Mouse (Mus musculus) right cerebral cortex, postnatal 4 days (tissue): ENCODE measurements around the gene Olfr205.
"Not testable (repeated sequence)": the region's sequence is repeated elsewhere in the genome, so short reads cannot be mapped to it uniquely, and the experiment has no call there.

Experiments used
- DNase-seq: peaks from one replicate; pipeline ENCODE4 v3.0.0-alpha.2; 2022

Olfr205 gene

DNA sequence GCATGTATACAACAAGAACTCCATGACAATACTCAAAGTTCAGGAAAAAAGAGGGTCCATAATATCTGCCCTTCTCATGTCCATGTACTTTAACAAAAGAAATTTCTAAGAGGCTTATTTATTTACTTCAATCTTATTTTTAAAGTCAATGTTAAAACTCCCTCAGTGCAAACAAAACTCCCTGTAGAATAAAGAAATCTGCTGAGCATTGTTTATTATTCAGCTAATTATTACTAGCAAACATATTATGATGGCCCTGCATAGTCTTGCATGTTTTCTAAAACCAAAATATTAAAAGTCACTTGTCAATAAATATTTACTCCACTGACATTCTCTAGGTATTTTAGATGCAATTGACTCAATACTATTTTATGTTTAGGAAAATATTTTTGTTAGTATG is at the start of gene Olfr205:
Olfr205 (minus strand) TSS at position 101 of the 400 bp plus-strand sequence.
- DNase-seq = no peak

DNA sequence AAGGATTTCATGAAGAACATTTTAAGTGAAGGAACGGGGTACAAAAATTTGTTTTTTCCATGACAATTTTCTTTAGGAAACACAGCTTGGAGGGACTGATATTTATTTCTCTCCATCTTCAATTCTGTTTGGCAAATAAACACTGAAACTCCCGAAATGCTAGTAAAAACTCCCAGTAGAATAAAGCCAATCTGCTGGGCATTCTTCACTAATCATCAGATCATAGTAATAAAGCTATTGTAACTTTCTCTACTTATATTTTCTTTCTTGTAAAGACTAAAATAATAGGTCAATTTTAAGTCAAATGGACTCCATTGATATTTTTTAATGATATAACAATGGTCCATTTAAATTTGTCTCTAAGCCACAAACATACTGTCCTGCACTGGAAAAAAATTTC is 33.0 kb upstream of the Olfr205 start, which contains the start of gene Olfr209:
Olfr209 (minus strand) TSS at position 101 of the 400 bp plus-strand sequence.
- no peak for DNase-seq

DNA sequence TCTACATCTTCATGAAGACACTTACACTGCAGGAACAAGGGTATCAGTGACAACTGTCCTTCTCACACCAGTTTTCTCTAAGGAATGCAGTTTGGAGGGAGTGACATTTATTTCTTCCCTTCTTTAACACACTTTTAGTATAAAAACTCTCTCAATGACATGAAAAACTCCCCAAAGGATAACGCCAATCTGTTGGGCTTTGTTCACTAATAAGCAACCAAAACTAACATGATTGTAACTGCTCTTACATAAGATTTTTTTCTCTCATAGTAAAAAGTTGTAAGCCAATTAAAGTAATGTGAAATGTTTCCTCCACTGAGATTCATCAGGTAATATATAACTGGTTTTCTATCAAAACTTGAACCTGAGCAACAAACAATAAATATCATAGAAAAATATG is 18.2 kb upstream of the Olfr205 start, which contains the start of gene Olfr206:
Olfr206 (minus strand) TSS at position 101 of the 400 bp plus-strand sequence.
- no peak for DNase-seq

DNA sequence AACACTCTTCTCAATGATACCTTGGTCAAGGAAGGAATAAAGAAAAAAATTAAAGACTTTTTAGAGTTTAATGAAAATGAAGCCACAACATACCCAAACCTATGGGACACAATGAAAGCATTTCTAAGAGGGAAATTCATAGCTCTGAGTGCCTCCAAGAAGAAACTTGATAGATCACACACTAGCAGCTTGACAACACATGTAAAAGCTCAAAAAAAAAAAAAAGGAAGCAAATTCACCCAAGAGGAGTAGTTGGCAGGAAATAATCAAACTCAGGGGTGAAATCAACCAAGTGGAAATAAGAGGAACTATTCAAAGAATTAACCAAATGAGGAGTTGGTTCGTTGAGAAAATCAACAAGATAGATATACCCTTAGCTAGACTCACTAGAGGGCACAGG is 7.7 kb downstream of the Olfr205 start:
- not testable (repeated sequence) for DNase-seq

DNA sequence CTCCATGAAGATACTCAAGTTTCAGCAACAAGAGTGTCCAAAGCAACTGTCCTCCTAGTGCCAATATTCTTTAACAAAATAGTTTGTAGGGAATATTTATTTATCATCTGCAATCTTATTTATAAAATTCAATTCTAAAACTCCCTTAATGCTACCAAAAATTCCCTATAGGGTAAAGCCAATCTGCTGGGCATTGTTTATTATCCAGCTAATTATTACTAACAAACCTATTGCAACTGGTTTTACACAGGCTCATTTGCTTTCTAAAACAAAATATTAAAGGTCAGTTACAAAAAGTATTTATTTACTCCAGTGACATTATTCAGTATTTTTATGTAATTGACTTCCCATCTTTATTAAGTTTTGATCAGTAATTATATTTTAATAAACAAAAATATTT is 12.8 kb downstream of the Olfr205 start, which contains the start of gene Olfr204:
Olfr204 (minus strand) TSS at position 101 of the 400 bp plus-strand sequence.
- no peak for DNase-seq

DNA sequence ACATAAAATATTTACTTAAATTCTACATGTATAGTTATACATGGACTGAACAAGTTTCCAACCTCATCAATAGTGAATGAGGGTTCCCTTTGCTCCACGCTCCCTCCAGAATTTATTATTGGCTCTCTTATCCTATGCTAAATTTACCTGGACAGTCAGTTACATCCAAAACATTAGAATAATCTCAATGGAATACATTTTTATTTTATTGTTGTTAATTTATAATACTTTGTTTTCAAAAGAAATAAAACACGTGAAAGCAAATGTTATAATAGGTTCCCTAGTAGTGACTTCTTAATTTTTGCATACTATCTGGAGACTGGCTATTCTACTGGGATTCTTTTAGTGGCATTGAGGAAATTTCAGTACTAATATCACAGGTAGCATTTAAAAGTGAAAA is 32.4 kb downstream of the Olfr205 start, which contains the start of gene Olfr203:
Olfr203 (plus strand) TSS at position 301 of the 400 bp plus-strand sequence.
- DNase-seq = no peak

DNA sequence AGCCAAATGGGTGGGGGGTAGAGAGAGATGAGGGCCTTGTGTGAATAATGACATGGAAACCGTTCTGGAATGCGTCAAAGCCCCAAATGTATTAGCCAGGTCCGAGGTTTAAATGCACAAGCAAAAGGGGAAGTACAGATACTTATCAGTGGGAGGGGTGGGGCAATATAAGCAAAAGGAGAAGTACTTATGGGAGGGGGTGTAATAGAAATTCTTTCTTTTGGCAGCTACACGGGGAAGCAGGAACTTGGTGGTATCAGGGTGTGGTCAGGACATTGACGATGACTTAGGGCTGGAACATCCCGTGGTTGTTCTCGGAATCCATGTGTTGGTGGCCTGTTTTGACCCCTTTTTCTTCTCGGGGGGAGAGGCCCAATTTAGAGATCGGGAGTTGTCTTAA is 43.4 kb downstream of the Olfr205 start:
- DNase-seq = not testable (repeated sequence)

DNA sequence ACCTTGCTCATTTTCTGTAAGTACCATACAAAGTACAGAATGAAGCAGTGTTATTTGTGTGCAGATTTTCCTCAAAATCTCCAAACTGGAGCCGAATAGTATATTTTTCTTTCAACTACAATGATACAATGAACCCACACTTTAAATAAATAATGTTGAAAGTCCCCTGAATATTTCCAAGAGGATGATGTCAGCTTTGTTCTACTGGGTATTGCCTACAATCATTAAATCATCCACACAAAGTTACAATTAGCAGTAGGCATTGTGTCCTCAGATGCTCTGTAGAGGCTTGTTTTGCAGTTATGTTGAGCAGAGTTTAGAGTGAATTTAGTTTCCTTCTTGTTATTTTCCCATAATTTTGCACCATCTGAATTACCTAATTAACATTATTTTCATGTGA is 44.2 kb downstream of the Olfr205 start, which contains the start of gene Olfr202:
Olfr202 (minus strand) TSS at position 101 of the 400 bp plus-strand sequence.
- no peak for DNase-seq

DNA sequence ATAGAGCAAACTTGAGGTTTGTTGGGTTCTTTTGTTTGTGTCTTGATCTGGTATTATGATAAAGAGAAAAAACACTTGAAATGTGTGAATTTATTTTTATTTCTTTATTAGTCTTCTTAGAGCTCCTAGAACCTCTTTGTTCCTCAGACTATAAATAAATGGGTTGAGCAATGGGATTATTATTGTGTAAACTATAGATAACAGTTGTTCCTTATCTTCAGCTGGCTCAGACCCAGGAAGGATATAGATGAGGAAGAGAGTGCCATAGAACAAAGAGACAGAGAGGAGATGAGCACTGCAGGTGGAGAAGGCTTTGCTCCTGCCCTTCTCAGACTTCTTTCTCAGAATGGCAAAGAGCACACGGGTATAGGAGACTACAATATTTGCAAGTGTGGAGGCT is 47.5 kb downstream of the Olfr205 start:
- no peak for DNase-seq

DNA sequence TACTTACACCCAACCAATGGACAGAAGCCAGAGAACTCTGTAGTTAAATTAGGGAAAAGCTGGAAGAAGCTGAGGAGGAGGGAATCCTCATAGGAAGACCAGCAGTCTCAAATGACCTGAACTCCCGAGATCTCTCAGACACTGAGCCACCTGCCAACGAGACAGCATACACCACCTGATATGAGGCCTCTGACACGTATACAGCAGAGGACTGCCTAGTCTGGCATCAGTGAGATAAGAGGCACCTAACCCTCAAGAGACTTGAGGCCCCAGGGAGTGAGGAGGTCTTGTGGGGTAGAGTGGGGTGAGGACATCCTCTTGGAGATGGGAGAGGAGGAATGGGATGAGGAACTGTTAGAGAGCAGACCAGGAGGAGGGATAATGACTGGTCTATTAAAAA is 50.4 kb downstream of the Olfr205 start:
- DNase-seq = no peak
